Mouse (Mus musculus) ES-Bruce4 (cell line): ENCODE measurements around the gene Gfod1. TPM values are rescaled to one million over a fixed set of nuclear protein-coding genes. Genes with fewer than 3 reads are reported as not detected.

Experiments used
- H3K27ac ChIP-seq: 2 replicates; pipeline ENCODE4 v1.5.1; 2012; ENCODE audit warnings: low read length, inconsistent platforms; ENCODE audit not compliant: insufficient read depth
- H3K27me3 ChIP-seq: 2 replicates; pipeline ENCODE4 v1.6.1; 2012; ENCODE audit warnings: mild to moderate bottlenecking, low read length, inconsistent platforms; ENCODE audit not compliant: control insufficient read depth, poor library complexity, insufficient read depth, severe bottlenecking
- H3K36me3 ChIP-seq: 2 replicates; pipeline ENCODE4 v1.6.1; 2012; ENCODE audit warnings: inconsistent platforms, mild to moderate bottlenecking, low read length, moderate library complexity; ENCODE audit not compliant: control insufficient read depth, poor library complexity, insufficient read depth, severe bottlenecking
- H3K4me1 ChIP-seq: one replicate; pipeline ENCODE4 v1.8.1; 2011; ENCODE audit warnings: low read length; ENCODE audit not compliant: control insufficient read depth, insufficient read depth
- H3K4me3 ChIP-seq: 2 replicates; pipeline ENCODE4 v1.5.1; 2011; ENCODE audit warnings: low read depth, mild to moderate bottlenecking, low read length
- H3K9ac ChIP-seq: 2 replicates; pipeline ENCODE4 v1.6.1; 2012; ENCODE audit warnings: low read depth, mild to moderate bottlenecking, inconsistent platforms; ENCODE audit not compliant: poor library complexity, severe bottlenecking
- H3K9me3 ChIP-seq: replicated peaks from 2 replicates; pipeline ENCODE4 v1.6.1; 2012; ENCODE audit warnings: mild to moderate bottlenecking, low read length, inconsistent platforms; ENCODE audit not compliant: control insufficient read depth, poor library complexity, insufficient read depth, severe bottlenecking
- CTCF ChIP-seq: IDR thresholded peaks from one replicate; pipeline ENCODE4 v1.8.1; 2011; ENCODE audit warnings: low read depth, low read length
- EP300 ChIP-seq: IDR thresholded peaks from 2 replicates; pipeline ENCODE4 v1.6.1; 2011; ENCODE audit warnings: low read depth, low read length; ENCODE audit not compliant: insufficient read depth
- POLR2A ChIP-seq: IDR thresholded peaks from one replicate; pipeline ENCODE4 v1.8.1; 2011; ENCODE audit warnings: low read length; ENCODE audit not compliant: insufficient read depth
- polyA plus RNA-seq: library from polyadenylated mRNA; stranded (reverse); fragments of >200 nt; gene quantifications from 2 replicates; pipeline ENCODE4 v1.2.4, GENCODE M21; 2011; ENCODE audit warnings: low read depth; ENCODE audit not compliant: missing spikeins, insufficient read depth, insufficient read length

Gene Gfod1
- polyA plus RNA-seq, 1 experiment = 6.2 TPM

DNA sequence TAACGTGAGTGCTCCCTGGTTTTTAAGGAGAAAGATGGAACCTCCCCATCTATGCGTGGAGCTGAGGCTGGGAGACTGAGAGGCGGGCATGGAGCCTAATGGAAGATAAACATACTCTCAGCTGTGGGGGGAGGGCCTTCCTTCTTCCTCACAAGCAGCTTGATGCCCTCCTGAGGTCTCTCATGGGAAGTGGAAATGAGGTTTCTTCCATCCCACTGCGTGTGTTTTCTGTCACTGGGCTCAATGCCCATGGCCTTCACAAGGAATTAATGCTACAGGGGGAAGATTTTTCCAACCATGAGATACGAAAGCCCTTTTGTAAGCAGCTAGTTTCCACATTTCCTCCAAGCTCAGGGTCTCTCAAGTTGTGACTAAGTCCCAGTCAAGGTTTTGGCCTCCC is 100.3 kb downstream of the Gfod1 start:
- no peak for TF ChIP-seq EP300
- TF ChIP-seq POLR2A = no peak
- H3K9ac ChIP-seq = no peak overlapping the region
- no peak overlapping the region for H3K27ac ChIP-seq
- peaks cover 7% of the 10 kb centered on the region for H3K4me1 ChIP-seq
- H3K27me3 ChIP-seq = no peaks in the 10 kb centered on the region
- H3K4me3 ChIP-seq = no peak overlapping the region
- H3K36me3 ChIP-seq = no peaks in the 10 kb centered on the region
- H3K9me3 ChIP-seq = no peaks in the 10 kb centered on the region

DNA sequence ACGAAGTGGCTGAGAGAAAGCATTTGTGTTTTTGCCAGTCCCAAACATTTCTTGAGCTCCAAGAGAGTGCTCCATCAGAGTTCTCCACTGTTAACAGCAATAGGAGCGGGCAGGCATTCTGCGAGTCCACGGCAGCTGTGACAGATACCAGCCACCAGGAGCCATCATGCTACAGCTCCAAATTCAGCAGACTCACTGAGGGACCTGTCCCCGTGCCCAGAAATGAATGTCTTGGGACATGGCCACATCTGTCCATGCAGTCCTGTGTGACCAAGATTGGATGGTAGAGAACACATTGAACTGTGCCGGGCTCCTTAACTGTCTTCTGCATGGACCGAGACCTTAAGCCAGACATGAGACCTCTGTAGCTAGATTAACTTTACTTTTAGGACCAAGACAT is 100.7 kb downstream of the Gfod1 start:
- Histone ChIP-seq H3K4me1 (peaks cover 7% of the 10 kb centered on the region), H3K27ac (no peak overlapping the region), H3K9ac (no peak overlapping the region), H3K36me3 (no peaks in the 10 kb centered on the region), H3K4me3 (no peak overlapping the region), H3K9me3 (no peaks in the 10 kb centered on the region), H3K27me3 (no peaks in the 10 kb centered on the region)
- TF ChIP-seq POLR2A (no peak), EP300 (no peak), CTCF (no peak)

DNA sequence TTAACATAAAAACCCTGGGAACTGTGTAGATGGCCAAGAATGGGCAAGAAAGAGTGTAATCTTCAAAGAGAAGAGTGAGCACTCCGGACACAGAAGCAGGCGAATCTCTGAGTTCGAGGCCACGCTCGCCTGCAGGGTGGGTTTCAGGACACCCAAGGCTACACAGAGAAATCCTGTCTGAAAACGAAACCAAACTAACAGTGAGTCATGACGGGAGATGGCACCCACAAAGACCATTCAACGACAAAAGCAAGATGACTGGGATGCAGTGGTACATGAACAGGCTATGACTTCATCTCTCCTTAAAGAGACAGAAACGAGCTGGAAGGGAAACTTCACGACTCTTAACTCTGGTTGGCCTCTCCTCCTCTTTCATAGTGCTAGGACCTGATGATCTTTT is 101.6 kb downstream of the Gfod1 start:
- Histone ChIP-seq H3K27me3 (no peaks in the 10 kb centered on the region), H3K9me3 (no peaks in the 10 kb centered on the region), H3K9ac (no peak overlapping the region), H3K4me3 (no peak overlapping the region), H3K36me3 (no peaks in the 10 kb centered on the region), H3K27ac (no peak overlapping the region), H3K4me1 (peaks cover 7% of the 10 kb centered on the region)
- TF ChIP-seq CTCF (no peak), POLR2A (no peak), EP300 (no peak)

DNA sequence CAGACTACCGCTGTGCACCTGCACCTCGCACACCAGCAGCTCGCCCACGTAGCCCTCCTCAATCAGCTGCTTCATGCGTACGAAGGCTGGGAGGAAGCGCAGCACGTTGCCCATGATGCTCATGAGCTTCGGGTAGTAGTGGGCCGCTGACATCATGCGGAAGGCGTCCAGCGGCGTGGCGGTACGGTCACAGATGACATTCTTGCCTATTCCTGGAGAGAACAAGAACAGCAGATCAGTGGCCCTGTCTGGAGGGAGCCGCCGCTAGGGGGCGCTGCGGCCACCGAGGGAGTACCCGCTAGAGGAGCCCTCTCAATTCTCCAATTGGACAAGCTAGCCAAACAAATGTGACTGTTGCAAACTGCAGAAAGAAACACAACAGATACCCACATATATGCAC is 102.9 kb downstream of the Gfod1 start:
- TF ChIP-seq POLR2A (no peak), CTCF (peak; percentile 80), EP300 (no peak)
- H3K4me3 ChIP-seq = peak overlapping the region; percentile 34
- no peak overlapping the region for H3K27ac ChIP-seq
- peaks cover 7% of the 10 kb centered on the region for H3K4me1 ChIP-seq
- no peaks in the 10 kb centered on the region for H3K27me3 ChIP-seq
- no peaks in the 10 kb centered on the region for H3K36me3 ChIP-seq
- no peaks in the 10 kb centered on the region for H3K9me3 ChIP-seq
- H3K9ac ChIP-seq = no peak overlapping the region

DNA sequence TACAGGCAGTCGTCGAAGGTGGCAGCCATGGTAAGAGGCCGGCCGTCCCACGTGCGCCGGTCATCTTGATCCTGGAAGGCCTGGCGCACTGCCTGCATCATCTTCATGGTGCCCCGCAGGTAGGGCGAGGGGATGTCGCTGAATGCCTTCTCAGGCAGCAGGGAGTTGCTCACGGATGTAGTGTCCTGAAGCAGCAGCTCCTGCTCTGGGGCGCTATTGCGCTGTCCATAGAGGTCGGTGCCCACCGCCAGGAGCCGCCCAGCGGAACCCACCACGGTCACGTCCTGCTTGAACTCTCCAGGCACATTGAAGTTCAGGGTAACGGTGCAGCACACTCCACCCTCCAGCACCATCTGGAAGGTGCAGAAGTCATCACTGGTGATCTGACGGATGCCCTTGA is 103.5 kb downstream of the Gfod1 start:
- peak overlapping the region; percentile 34; the same call in 1 of the 2 replicates for H3K4me3 ChIP-seq
- no peak overlapping the region for H3K9ac ChIP-seq
- peaks cover 7% of the 10 kb centered on the region for H3K4me1 ChIP-seq
- no peaks in the 10 kb centered on the region for H3K9me3 ChIP-seq
- H3K27ac ChIP-seq = no peak overlapping the region
- no peaks in the 10 kb centered on the region for H3K36me3 ChIP-seq
- H3K27me3 ChIP-seq = no peaks in the 10 kb centered on the region
- TF ChIP-seq CTCF (peak; percentile 43), POLR2A (no peak), EP300 (no peak)

DNA sequence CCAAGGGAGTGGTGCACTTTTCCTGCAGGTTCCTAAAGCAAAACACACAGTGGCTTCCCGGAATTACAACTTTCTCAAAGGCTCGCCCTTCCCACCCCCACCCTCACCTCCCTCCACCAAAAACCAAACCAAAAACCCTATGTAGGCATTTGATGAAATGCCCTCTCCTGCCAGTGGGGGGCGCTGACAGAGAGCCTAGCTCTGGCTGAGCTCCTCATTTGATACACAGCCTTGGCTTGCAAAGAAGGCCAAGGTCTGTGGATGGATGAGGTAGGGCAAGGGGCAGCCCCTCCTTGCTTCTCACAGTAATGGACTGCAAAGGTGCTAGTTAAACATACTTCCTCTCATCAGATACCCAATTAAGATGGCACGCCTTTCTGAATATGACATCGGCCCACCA is 104.2 kb downstream of the Gfod1 start:
- no peaks in the 10 kb centered on the region for H3K27me3 ChIP-seq
- no peaks in the 10 kb centered on the region for H3K9me3 ChIP-seq
- no peak for TF ChIP-seq POLR2A
- peak; percentile 73 for TF ChIP-seq CTCF
- no peak for TF ChIP-seq EP300
- no peaks in the 10 kb centered on the region for H3K36me3 ChIP-seq
- no peak overlapping the region for H3K9ac ChIP-seq
- H3K4me1 ChIP-seq = peaks cover 7% of the 10 kb centered on the region
- no peak overlapping the region for H3K27ac ChIP-seq
- H3K4me3 ChIP-seq = no peak overlapping the region
